In the genomic region with DNA sequence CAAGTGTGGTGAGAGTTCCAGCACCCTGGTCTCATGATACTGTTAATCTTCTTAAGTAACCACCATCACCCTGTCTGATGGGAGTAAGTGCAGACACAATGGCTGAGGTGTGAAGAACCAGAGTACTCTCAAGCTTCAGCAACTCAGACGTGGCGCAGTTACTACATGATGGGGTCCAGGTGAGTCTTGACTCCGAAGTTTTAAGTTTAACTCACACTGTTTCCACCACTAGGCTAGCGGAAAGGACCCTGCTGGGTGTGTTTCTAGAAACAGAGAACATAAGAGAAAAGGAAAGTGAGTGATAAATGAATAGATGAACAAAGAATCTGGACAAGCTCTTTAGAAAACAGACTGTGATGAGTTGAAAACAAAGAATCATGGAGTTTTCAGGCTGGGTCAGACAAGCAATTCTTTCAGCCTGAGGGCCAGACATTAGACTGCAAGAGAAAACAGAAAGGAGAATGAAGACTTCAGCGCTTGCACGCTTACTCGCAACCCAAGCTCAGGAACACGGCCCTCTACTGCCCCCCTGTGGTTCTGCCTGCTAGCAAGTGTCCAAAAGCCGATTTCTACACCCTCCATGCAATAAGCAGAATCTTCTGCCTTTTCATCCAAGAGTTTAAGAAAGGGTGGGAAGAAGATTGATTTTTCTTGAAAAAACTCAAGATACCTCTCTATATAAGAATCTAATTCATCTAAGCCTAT, we compare ENCODE assay signal across 8 mouse cellular contexts.
A peak's percentile ranks its signal among the peaks of the same experiment; 100 is the strongest.
DNase-seq lines count a peak whose midpoint lies in the region; ATAC-seq and TF ChIP-seq lines count a peak whose summit lies in the region.

No protein-coding gene starts in this region.

- DNase-seq in lung, adult 18-20 months, result peak; percentile 1 to 3
- no peak for DNase-seq in lung, adult 2 months
- DNase-seq in cerebellum, adult 18-20 months, result peak; percentile 62 to 66
- peak; percentile 61 for DNase-seq in forelimb bud, embryonic 11.5 days (ENCODE audit: low read depth, low spot score)
- DNase-seq in left cerebral cortex, postnatal 36 days (ENCODE audit: low spot score in 2 of 2), result peak; percentile 79 to 86
- DNase-seq in urinary bladder, postnatal 36 days (ENCODE audit: low spot score in 2 of 2), result peak; percentile 25 to 52

- no peak for TF ChIP-seq POLR2A in lung, adult 2 months (IDR thresholded peaks at IDR 0.05; ENCODE audit: borderline replicate concordance, extremely low read depth, low read depth, low read length)

- no peaks in the 10 kb centered on the region for H3K4me1 ChIP-seq in lung, adult 2 months (ENCODE audit: control insufficient read depth, insufficient read depth, low read length)
- no peaks in the 10 kb centered on the region for H3K4me1 ChIP-seq in hindbrain, embryonic 16.5 days (ENCODE audit: control insufficient read depth, insufficient read depth, low read depth, low read length)
- H3K4me1 ChIP-seq in neural tube, embryonic 14.5 days (ENCODE audit: control insufficient read depth, insufficient read depth, low read length), result no peaks in the 10 kb centered on the region

- WGBS in lung, adult 2 months, result 38% methylated on average over 9 of the region's 9 CpGs
- WGBS in hindbrain, embryonic 16.5 days, result 36% methylated on average over 9 of the region's 9 CpGs
- 37% methylated on average over 9 of the region's 9 CpGs for WGBS in neural tube, embryonic 14.5 days

- intact Hi-C loops in left cerebral cortex, postnatal 36 days (cut with DNase I), result loop anchor here (5.0 kb wide), 1 partner anchor 303 kb away; no protein-coding TSS in a partner anchor

- ATAC-seq in hindbrain, embryonic 16.5 days, result peak; percentile 76
- peak; percentile 76; the same call in 1 of the 2 replicates for ATAC-seq in neural tube, embryonic 14.5 days (ENCODE audit: low read depth)

- no peak overlapping the region for H3K9ac ChIP-seq in hindbrain, embryonic 16.5 days (ENCODE audit: low read depth, low read length)
- H3K9ac ChIP-seq in neural tube, embryonic 14.5 days (replicated peaks; ENCODE audit: low read depth, low read length), result no peak overlapping the region

- no peak overlapping the region for H3K4me2 ChIP-seq in hindbrain, embryonic 16.5 days (ENCODE audit: low read length)
- H3K4me2 ChIP-seq in neural tube, embryonic 14.5 days (ENCODE audit: low read depth, low read length), result no peak overlapping the region

- no peak overlapping the region for H3K4me3 ChIP-seq in lung, adult 2 months (replicated peaks; ENCODE audit: extremely low read depth, low read depth, low read length)
- H3K4me3 ChIP-seq in hindbrain, embryonic 16.5 days (ENCODE audit: low read length), result no peak overlapping the region
- H3K4me3 ChIP-seq in neural tube, embryonic 14.5 days (ENCODE audit: low read depth, low read length), result no peak overlapping the region

- H3K27me3 ChIP-seq in hindbrain, embryonic 16.5 days (replicated peaks; ENCODE audit: control insufficient read depth, insufficient read depth, low read length), result no peaks in the 10 kb centered on the region
- no peaks in the 10 kb centered on the region for H3K27me3 ChIP-seq in neural tube, embryonic 14.5 days (ENCODE audit: control insufficient read depth, insufficient read depth, low read length)

- no peak overlapping the region for H3K27ac ChIP-seq in hindbrain, embryonic 16.5 days (ENCODE audit: low read depth, low read length)
- H3K27ac ChIP-seq in neural tube, embryonic 14.5 days (ENCODE audit: low read depth, low read length), result no peak overlapping the region

- H3K36me3 ChIP-seq in hindbrain, embryonic 16.5 days (ENCODE audit: control insufficient read depth, insufficient read depth, low read length), result no peaks in the 10 kb centered on the region
- H3K36me3 ChIP-seq in neural tube, embryonic 14.5 days (ENCODE audit: control insufficient read depth, insufficient read depth, low read length), result no peaks in the 10 kb centered on the region

- H3K9me3 ChIP-seq in hindbrain, embryonic 16.5 days (ENCODE audit: control insufficient read depth, low read length), result no peaks in the 10 kb centered on the region
- no peaks in the 10 kb centered on the region for H3K9me3 ChIP-seq in neural tube, embryonic 14.5 days (ENCODE audit: control insufficient read depth, low read length)

- no peak for TF ChIP-seq CTCF in lung, adult 2 months (IDR thresholded peaks at IDR 0.05; ENCODE audit: insufficient read depth, low read length)
